Mouse (Mus musculus) granulocyte monocyte progenitor cell, adult 5-6 weeks (primary cell): ENCODE measurements around the gene Nipsnap3b. TPM values are rescaled to one million over a fixed set of nuclear protein-coding genes. Genes with fewer than 3 reads are reported as not detected.

ENCODE experiments used
- ATAC-seq: replicated peaks from 2 replicates; pipeline ENCODE4 v1.8.0; 2016; ENCODE audit warnings: mild to moderate bottlenecking, moderate TSS enrichment, inconsistent platforms; ENCODE audit not compliant: poor library complexity, severe bottlenecking
- total RNA-seq, 2 experiments: library from RNA; stranded (forward) in 1 of 2; stranded (reverse) in 1 of 2; fragments of 200-712, 200-1000 nt in 1 of 2; fragments of >200 nt in 1 of 2; fragmentation: Nextera tagmentation in 1 of 2; gene quantifications; 2 replicates each; pipeline ENCODE4 v1.2.3; 2014 to 2017

Gene Nipsnap3b
- 59.4 and 65.4 TPM in 2 replicates for total RNA-seq (2014; fragmentation: Nextera tagmentation)
- total RNA-seq (2017), result 31.0 and 45.3 TPM in 2 replicates

DNA sequence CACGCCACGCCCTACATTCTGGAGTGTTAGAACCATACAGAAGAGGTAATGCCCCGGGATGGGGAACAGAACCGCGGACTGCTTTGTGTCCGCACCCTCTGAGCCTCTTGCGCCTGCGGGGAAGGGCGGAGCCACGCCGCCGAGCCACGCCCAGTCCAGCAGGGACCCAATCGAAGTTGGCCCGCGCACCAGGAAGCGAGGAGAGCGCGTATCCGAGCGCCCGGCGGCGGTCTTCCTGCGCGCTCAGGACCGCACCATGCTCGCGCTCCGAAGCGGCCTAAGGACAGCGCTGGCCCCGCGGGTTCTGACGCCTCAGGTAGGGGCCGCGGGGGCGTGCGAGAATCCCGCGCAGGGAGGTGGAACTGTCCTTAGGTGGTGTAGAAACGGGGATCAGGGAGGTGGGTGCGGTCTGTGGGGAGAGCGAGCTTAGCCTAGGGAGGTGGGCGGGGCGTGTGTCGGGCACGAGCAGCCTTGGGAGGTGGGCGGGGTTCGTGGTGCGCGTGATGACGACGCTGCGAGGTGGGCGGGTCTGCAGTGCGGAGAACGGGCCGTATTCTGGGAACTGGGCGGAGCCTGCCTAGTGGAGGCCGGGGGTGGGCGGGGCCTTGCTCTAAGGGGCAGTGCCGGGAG, at the start of gene Nipsnap3b:
Gene Nipsnap3b (plus strand): TSS at position 149 of the 630 bp plus-strand sequence.
- peak; percentile 92 for ATAC-seq

DNA sequence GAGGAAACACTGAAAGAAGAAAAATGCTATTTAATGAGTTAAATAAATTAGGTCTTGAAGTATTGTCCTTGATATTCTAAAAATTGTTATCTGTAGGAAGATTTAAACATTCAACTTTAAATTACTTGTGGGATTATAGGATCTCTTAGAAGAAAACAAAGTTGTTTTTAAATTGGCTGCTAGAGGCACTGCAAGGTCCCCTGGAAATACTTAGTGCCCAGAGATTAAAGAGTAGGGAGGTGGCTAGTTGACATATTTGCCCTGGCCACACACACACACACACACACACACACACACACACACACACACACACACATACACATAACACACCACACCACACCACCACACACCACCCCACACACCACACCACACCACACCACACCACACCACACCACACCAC, 47.4 kb upstream of the Nipsnap3b start, which contains the start of gene Olfr270:
Gene Olfr270 (plus strand): TSS at position 301 of the 400 bp plus-strand sequence.
- ATAC-seq, result no peak

- peak; percentile 91 for ATAC-seq
These were observed 26.5 kb upstream of the Nipsnap3b start for GRCm38 (mm10) chr4:52985216-52985615.

DNA sequence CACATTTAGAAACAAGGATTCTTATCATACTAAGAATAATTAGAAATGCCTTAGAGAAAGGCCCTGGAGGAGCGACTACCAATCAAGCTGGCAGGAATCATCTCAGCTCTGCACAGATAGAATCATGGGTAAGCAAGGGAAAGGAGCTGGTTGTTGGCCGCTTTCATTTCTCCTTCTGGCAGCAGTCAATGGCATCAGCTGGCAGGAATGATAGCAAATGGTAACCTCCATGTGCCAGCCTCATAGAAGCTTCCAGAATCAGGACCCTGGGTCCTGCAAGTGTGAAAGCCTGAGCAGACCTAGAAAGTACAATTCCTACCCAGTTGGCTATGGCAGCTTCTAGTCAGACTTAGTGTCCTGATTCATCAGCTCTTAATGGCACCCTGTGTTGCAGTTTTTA, 25.4 kb upstream of the Nipsnap3b start:
- no peak for ATAC-seq

GRCm38 (mm10) chr4:52989248-52989647, 22.4 kb upstream of the Nipsnap3b start, which contains the start of gene Nipsnap3a:
TSS of gene Nipsnap3a (plus strand) at chr4:52989272.
- peak; percentile 30 for ATAC-seq

DNA sequence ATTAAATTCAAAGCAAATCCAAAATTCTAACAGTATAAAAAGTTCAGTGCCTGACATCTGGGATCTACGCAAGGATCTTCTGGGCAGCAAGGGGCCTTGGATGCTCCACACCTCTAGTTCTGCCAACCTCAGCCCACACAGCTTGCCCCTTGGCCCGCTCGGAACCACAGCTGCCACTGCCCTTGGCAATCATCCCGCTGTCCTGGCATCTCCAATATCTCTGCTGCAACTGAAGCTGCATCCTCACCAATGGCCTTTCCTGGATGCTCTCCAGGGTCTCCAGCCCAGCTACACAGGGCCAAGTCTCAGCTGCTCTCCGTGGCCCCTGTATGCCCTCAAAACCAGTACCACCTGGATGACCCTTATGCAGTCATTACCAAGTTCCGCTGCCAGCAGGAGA, 12.2 kb upstream of the Nipsnap3b start:
- no peak for ATAC-seq

GRCm38 (mm10) chr4:53000154-53000553, 11.5 kb upstream of the Nipsnap3b start:
- ATAC-seq, result peak; percentile 86

GRCm38 (mm10) chr4:53009183-53009582, 2.5 kb upstream of the Nipsnap3b start:
- ATAC-seq, result no peak

DNA sequence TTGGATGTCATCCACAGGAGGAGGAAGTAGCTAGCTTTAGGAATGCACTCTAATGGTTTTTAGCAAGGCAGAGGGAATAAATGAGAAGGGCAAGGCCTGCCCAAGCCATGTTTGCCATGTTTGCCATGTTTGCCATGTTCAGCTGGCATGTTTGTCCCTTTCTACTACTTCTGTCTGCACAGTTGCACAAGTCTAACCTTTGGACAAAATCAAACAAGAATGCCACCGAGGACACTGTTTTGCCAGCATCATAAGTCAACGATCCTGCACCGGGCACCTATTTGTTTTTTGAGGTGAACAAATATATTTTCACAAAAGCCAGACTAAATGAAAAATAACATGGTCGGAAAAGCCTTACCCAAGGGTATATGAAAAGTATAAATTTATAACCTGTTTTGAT, 1.8 kb upstream of the Nipsnap3b start:
- no peak for ATAC-seq

- ATAC-seq, result no peak
These were observed 2.7 kb downstream of the Nipsnap3b start for GRCm38 (mm10) chr4:53014421-53014820.

- ATAC-seq, result no peak
These were observed 3.3 kb downstream of the Nipsnap3b start for GRCm38 (mm10) chr4:53015024-53015423.

- no peak for ATAC-seq
These were observed 6.7 kb downstream of the Nipsnap3b start for GRCm38 (mm10) chr4:53018392-53018791.

GRCm38 (mm10) chr4:53023189-53023925, 11.7 kb downstream of the Nipsnap3b start:
- no peak for ATAC-seq

- ATAC-seq, result no peak
These were observed 12.7 kb downstream of the Nipsnap3b start for GRCm38 (mm10) chr4:53024397-53024796.

- no peak for ATAC-seq
These were observed 16.1 kb downstream of the Nipsnap3b start for GRCm38 (mm10) chr4:53027811-53028210.

DNA sequence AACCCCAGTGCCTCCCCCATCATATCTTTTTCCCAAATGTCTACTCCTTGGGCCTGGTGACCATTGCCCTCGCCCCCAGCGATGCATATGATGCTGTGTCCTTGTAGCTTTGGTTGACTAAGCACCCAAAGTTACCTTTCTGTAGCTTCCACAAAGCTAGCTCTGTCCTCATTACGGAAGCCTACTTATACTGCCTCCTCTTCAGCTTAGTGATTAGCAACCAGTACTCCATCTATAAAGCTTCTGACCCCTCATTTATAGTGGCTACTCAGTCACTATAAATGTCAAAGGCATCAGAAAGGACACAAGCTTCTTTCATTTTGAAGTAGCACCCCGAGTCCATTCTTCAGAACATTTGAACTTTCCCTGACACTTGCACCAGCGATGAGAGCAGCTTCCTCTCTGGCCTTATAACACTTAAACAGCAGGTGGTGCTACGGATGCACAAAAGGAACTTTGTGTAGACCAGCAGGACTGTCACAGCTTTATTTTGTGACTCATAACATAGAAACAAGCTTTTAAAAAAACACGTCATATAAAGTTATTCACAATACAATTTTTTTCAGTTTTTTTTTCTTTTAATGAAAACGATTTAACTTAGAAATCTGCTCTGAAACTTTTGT, 18.8 kb downstream of the Nipsnap3b start:
- ATAC-seq, result peak; percentile 50; the same call in 1 of the 2 replicates

GRCm38 (mm10) chr4:53043819-53044218, 32.1 kb downstream of the Nipsnap3b start:
- no peak for ATAC-seq

- no peak for ATAC-seq
These were observed 34.1 kb downstream of the Nipsnap3b start for GRCm38 (mm10) chr4:53045807-53046206.

DNA sequence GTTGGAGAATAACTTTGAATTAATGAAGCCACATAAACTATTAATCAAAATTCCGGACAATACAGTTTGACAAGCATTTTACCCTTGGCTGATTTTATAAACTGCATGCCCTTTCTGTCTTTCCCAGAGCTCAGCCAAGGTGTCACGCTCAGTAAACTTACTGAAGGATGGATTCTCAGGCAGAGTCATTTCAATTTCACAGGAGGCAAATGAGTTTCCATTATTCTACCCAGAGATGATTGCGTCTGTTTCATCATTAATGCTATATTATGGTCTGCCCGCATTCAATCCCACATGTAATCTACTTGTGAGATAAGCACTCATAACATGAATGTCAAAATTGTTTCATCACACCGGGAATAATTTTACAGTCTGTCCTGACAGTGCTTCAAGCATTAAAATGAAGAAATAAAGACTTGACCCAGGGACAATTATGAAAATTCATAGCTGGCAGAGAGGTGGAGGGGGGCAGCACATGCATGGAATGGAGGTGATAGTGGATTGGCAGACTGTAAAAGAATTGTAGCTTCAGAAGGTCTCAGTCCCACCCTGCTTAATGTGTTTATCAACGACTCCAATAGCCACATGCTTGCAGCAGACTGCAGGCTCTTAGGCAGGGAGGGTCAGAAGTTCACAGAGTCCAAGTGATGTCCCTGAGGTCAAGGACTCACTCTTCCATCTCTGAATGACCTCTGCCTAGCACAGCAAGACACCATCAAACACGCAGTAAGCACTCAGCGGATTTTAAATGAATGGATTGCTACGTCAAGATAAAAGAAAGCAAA, 34.8 kb downstream of the Nipsnap3b start:
- ATAC-seq, result no peak

- no peak for ATAC-seq
These were observed 50.8 kb downstream of the Nipsnap3b start for GRCm38 (mm10) chr4:53062301-53063008.
